Mouse (Mus musculus): Measurements from ENCODE around the gene Lrrfip1.

- no peak for TF ChIP-seq CTCF (IDR thresholded peaks at IDR 0.05; ENCODE audit: low read depth)
- no peak for TF ChIP-seq EP300 (IDR thresholded peaks at IDR 0.05; ENCODE audit: low read depth)
Observed at GRCm38 (mm10) chr1:91144813-91145212, 146.3 kb downstream of the Lrrfip1 start, which contains the start of gene Rbm44.

Measured in liver, embryonic 14.5 days (tissue).